Mouse (Mus musculus) neural tube, postnatal 0 days (tissue): Measurements from ENCODE around the gene Prtn3. TPM values are rescaled to one million over a fixed set of nuclear protein-coding genes. Genes with fewer than 3 reads are reported as not detected.

Source experiments
- microRNA-seq: library from miRNA; unstranded; fragments of <30 nt; microRNA quantifications from one replicate; pipeline ENCODE4, GENCODE M21; 2016
- polyA plus RNA-seq: library from polyadenylated mRNA; unstranded; fragments of >200 nt; fragmentation: Nextera tagmentation; extraction: Ambion mirVana; gene quantifications from 2 replicates; pipeline ENCODE4 v1.2.1, GENCODE M21; 2015

Gene Prtn3
- 10.9 and 11.4 TPM in 2 replicates for polyA plus RNA-seq

GRCm38 (mm10) chr10:79874290-79874862 lies at the start of gene Prtn3, which contains the start of gene Plppr3:
Gene Prtn3, plus strand, starts transcription at chr10:79874476.
Gene Plppr3, minus strand, starts transcription at chr10:79874634.

GRCm38 (mm10) chr10:79853860-79854795 lies 20.1 kb upstream of the Prtn3 start, which contains the start of gene Ptbp1:
Gene Ptbp1, plus strand, starts transcription at chr10:79854427.

DNA sequence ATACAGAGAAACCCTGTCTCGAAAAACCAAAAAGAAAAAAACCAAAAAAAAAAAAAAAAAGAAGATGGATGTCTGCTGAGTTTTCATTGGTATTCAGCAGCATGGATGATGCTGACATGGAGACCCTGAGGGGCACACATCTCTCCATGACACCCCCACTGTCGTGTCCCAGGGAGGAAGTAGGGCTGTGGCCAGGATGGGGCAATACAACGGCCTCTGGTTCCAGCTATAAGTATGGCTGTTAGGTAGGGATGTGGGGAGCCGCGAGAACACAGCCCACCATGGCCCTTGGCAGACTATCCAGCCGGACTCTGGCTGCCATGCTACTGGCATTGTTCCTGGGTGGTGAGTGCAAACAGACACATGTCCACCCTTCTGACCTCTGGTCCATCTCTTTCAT lies 11.8 kb downstream of the Prtn3 start, which contains the start of gene Elane:
Elane (plus strand) TSS at position 194 of the 400 bp plus-strand sequence.

DNA sequence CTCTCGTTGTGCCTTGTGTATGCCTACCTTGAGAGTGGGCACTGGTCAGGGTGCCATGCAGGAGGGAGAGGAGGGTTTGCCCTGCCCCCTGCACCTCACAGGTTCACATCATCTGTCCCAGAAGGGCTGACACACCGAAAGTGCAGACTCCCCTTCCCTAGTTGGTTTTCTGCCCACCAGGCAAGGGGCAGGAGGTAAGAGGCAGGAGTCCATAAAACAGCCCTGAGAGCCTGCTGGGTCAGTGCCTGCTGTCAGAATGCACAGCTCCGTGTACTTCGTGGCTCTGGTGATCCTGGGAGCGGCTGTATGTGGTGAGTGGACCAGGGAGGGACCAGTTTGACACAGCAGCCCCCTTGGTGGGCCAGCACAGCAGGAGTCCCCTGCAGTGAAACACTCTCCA lies 16.4 kb downstream of the Prtn3 start, which contains the start of gene Cfd:
Cfd (plus strand) TSS at position 184 of the 400 bp plus-strand sequence.

DNA sequence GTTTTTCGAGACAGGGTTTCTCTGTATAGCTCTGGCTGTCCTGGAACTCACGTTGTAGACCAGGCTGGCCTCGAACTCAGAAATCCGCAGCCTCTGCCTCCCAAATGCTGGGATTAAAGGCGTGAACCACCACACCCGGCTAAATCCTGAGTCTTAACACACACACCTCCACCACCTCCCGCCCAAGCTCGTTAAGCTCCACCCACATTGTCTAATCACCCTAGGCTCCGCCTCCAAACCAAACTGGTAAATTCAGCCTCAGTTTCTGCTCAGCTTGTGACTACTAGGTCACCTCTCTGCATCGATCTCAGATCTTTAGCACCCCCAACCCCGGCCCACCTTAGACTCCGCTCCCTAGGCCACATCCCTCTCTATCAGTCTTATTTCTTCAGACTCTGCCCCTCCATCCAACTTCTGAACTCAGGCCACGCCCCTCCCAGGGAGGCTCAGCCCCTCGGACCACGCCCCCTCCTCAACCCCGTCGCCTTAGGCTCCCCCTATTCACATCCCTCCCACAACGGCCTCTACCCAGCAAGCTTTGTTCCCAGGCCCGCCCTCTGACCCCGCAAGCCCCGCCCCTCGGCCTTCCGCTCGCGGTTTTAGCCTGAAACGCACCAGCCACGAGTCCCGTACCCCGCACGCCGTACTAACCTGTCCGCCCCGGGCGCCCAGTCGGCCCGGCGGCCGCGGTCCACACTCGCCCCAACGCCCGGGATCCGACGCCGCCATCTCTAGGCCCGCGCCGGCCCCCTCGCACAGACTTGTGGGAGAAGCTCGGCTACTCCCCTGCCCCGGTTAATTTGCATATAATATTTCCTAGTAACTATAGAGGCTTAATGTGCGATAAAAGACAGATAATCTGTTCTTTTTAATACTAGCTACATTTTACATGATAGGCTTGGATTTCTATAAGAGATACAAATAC lies 34.2 kb downstream of the Prtn3 start, which contains the start of gene Med16:
Med16 (minus strand) TSS at position 757 of the 925 bp plus-strand sequence.

GRCm38 (mm10) chr10:79910556-79910955 lies 36.3 kb downstream of the Prtn3 start, which contains the start of gene Gm26602:
Gene Gm26602, plus strand, starts transcription at chr10:79910856.

GRCm38 (mm10) chr10:79916808-79917531 lies 42.7 kb downstream of the Prtn3 start, which contains the start of gene Kiss1r:
Gene Kiss1r, plus strand, starts transcription at chr10:79916971.

DNA sequence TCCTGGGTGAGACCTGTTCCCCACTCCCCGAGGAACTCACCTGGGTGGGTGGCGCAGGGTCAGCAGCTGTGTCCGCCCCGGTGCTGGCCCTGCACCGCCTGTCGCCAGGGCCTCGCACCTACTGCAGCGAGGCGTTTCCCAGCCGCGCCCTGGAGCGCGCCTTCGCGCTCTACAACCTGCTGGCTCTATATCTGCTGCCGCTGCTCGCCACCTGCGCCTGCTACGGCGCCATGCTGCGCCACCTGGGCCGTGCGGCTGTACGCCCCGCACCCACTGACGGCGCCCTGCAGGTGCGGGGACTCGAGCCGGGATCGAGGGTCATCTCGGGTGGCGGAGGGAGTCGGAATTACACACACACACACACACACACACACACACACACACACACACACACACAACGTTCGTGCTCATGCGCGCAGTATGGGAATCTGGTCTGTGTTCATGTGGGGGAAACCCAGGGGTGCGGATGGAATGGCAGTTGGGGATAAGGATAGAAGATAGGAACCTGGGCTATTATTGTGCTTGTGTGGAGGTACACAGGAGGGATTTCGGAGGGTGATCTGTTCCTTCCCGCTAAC lies 46.8 kb downstream of the Prtn3 start, which contains the start of gene R3hdm4:
R3hdm4 (minus strand) TSS at position 251 of the 578 bp plus-strand sequence.

DNA sequence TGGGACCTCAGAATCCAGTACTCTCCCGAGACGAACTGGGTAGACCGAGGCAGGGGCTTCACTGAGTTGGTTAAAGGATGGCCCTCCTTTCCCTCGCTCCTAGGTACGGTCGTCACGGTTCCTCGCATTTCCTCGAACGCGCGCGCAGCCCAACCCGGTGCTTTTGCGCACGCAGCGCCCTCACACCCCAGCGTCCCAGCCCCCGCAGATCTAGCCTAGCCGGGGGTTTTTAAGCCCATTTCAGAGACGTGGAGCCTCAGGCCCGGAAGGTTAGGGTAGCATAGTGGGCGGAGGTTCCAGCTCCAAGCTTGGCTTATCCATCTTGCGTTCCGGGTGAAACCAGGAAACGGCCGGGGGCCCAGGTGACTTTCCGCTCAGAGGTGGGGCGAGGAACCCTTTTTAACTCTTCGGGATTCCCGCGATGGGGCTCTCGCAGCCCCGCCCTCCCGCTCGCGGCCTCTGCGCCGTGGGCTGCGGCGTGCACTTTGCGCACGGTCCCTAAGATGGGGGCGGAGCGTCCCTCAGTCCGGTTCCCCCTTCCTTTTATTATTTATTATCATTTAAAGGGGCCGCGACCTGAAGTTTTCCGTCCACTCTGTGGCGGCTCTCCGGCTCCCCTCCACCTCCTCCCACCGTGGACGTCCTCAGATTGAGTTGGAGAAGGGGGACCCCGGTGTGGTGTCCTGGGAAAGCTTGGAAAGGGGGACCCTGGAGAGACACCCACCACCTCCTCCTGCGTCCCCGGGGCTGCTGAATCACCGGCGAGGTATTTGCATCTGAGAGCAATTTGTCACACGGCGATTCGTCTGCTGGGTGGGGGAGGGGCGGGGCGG lies 52.4 kb downstream of the Prtn3 start, which contains the start of gene Arid3a:
Arid3a (plus strand) TSS at position 553 of the 833 bp plus-strand sequence.

Small RNA genes lying within 50 kb of the gene (microRNA-seq; reads per million reads assigned to microRNA genes)
- not detected for gene Mir6910

Other genes starting within 250 kb of the Prtn3 start
- gene Shc2, start 236.6 kb upstream of the Prtn3 start, polyA plus RNA-seq: 23.9 and 24.3 TPM in 2 replicates
- 0.24 and 0.61 TPM in 2 replicates for gene Odf3l2, start 228.7 kb upstream of the Prtn3 start, polyA plus RNA-seq
- gene Madcam1, start 209.9 kb upstream of the Prtn3 start, polyA plus RNA-seq: 0.57 and 0.93 TPM in 2 replicates
- 142 and 148 TPM in 2 replicates for gene Tpgs1, start 205.1 kb upstream of the Prtn3 start, polyA plus RNA-seq
- 68.6 and 75.3 TPM in 2 replicates for gene Cdc34, start 192.3 kb upstream of the Prtn3 start, polyA plus RNA-seq
- gene Gzmm, start 185.5 kb upstream of the Prtn3 start, polyA plus RNA-seq: 0.83 and 1.1 TPM in 2 replicates
- gene Bsg, start 170.0 kb upstream of the Prtn3 start, polyA plus RNA-seq: 1,217 and 1,238 TPM in 2 replicates
- 10.7 and 16.5 TPM in 2 replicates for gene Hcn2, start 157.8 kb upstream of the Prtn3 start, polyA plus RNA-seq
- gene Polrmt, start 127.9 kb upstream of the Prtn3 start, polyA plus RNA-seq: 33.3 and 33.7 TPM in 2 replicates
- 4.8 and 5.8 TPM in 2 replicates for gene Fgf22, start 119.4 kb upstream of the Prtn3 start, polyA plus RNA-seq
- 115 and 119 TPM in 2 replicates for gene Rnf126, start 107.5 kb upstream of the Prtn3 start, polyA plus RNA-seq
- 3.2 and 4.4 TPM in 2 replicates for gene Fstl3, start 97.2 kb upstream of the Prtn3 start, polyA plus RNA-seq
- 0.12 TPM in 1 of 2 replicates, not detected in the other for gene Prss57, start 83.5 kb upstream of the Prtn3 start, polyA plus RNA-seq
- 202 and 243 TPM in 2 replicates for gene Palm, start 80.9 kb upstream of the Prtn3 start, polyA plus RNA-seq
- 0.36 and 0.45 TPM in 2 replicates for gene Misp, start 53.5 kb upstream of the Prtn3 start, polyA plus RNA-seq
- 41.0 and 46.2 TPM in 2 replicates for gene Ptbp1, start 20.0 kb upstream of the Prtn3 start, polyA plus RNA-seq
- 253 and 298 TPM in 2 replicates for gene Plppr3, start 158 bp downstream of the Prtn3 start, polyA plus RNA-seq
- gene Elane, start 11.8 kb downstream of the Prtn3 start, polyA plus RNA-seq: not detected in 2 replicates
- 0.37 TPM in 1 of 2 replicates, not detected in the other for gene Cfd, start 16.4 kb downstream of the Prtn3 start, polyA plus RNA-seq
- 38.0 and 41.7 TPM in 2 replicates for gene Med16, start 34.4 kb downstream of the Prtn3 start, polyA plus RNA-seq
- 32.0 TPM in 1 of 2 replicates, not detected in the other for gene Gm26602, start 36.4 kb downstream of the Prtn3 start, polyA plus RNA-seq
- gene Kiss1r, start 42.5 kb downstream of the Prtn3 start, polyA plus RNA-seq: 3.6 and 3.7 TPM in 2 replicates
- 268 and 306 TPM in 2 replicates for gene R3hdm4, start 46.7 kb downstream of the Prtn3 start, polyA plus RNA-seq
- gene Arid3a, start 52.6 kb downstream of the Prtn3 start, polyA plus RNA-seq: 1.7 and 3.0 TPM in 2 replicates
- 108 and 110 TPM in 2 replicates for gene Wdr18, start 85.7 kb downstream of the Prtn3 start, polyA plus RNA-seq
- gene Grin3b, start 96.2 kb downstream of the Prtn3 start, polyA plus RNA-seq: 0.24 and 0.35 TPM in 2 replicates
- gene Tmem259, start 109.9 kb downstream of the Prtn3 start, polyA plus RNA-seq: 33.5 and 35.6 TPM in 2 replicates
- gene Cnn2, start 114.1 kb downstream of the Prtn3 start, polyA plus RNA-seq: 19.9 and 20.5 TPM in 2 replicates
- 2.6 TPM in 2 replicates for gene Abca7, start 122.0 kb downstream of the Prtn3 start, polyA plus RNA-seq
- 1.9 TPM in 2 replicates for gene Arhgap45, start 142.2 kb downstream of the Prtn3 start, polyA plus RNA-seq
- 138 and 143 TPM in 2 replicates for gene Polr2e, start 165.3 kb downstream of the Prtn3 start, polyA plus RNA-seq
- gene Gpx4, start 172.7 kb downstream of the Prtn3 start, polyA plus RNA-seq: 738 and 765 TPM in 2 replicates
- gene Sbno2, start 231.1 kb downstream of the Prtn3 start, polyA plus RNA-seq: 8.5 and 9.0 TPM in 2 replicates
- 14.6 and 18.3 TPM in 2 replicates for gene Stk11, start 241.3 kb downstream of the Prtn3 start, polyA plus RNA-seq